Mouse (Mus musculus) liver, embryonic 12.5 days (tissue): ENCODE measurements at regions not wholly inside any gene's neighbourhood (a gene's known extent, or its start where the extent isn't known, plus 50 kb on each side); places are given as distances from the start of the nearest gene placed in this dataset.

Experiments
- ATAC-seq: fragments of 200-750 bp; cut with Nextera tagmentation; 2 replicates; pipeline ENCODE4 v1.8.0; 2017; ENCODE audit warnings: moderate number of reproducible peaks, mild to moderate bottlenecking, moderate library complexity
- H3K27ac ChIP-seq: fragments of 300-500 bp; sonication (generic); 2 replicates; pipeline ENCODE4 v1.5.1; 2016; ENCODE audit warnings: mild to moderate bottlenecking
- H3K27me3 ChIP-seq: fragments of 300-500 bp; sonication (generic); replicated peaks from 2 replicates; pipeline ENCODE4 v1.6.1; 2016; ENCODE audit warnings: mild to moderate bottlenecking, moderate library complexity
- H3K36me3 ChIP-seq: fragments of 300-500 bp; sonication (generic); 2 replicates; pipeline ENCODE4 v1.6.1; 2016; ENCODE audit warnings: mild to moderate bottlenecking, moderate library complexity
- H3K4me1 ChIP-seq: fragments of 300-500 bp; sonication (generic); 2 replicates; pipeline ENCODE4 v1.6.1; 2016
- H3K4me2 ChIP-seq: fragments of 300-500 bp; sonication (generic); 2 replicates; pipeline ENCODE4 v1.6.1; 2016; ENCODE audit warnings: mild to moderate bottlenecking, moderate library complexity
- H3K4me3 ChIP-seq: fragments of 300-500 bp; sonication (generic); 2 replicates; pipeline ENCODE4 v1.5.1; 2016; ENCODE audit warnings: mild to moderate bottlenecking, moderate library complexity
- H3K9ac ChIP-seq: fragments of 300-500 bp; sonication (generic); 2 replicates; pipeline ENCODE4 v1.6.1; 2016; ENCODE audit warnings: mild to moderate bottlenecking, moderate library complexity
- H3K9me3 ChIP-seq: fragments of 300-500 bp; sonication (generic); replicated peaks from 2 replicates; pipeline ENCODE4 v1.6.1; 2016; ENCODE audit warnings: mild to moderate bottlenecking, moderate library complexity
- whole genome bisulfite sequencing: fragments of 180-500 bp; shearing (Covaris S2); methylation state at CpG from one replicate; pipeline ENCODE4 v1.1.7; 2016; ENCODE audit not compliant: insufficient replicate concordance; 5-methylcytosine and 5-hydroxymethylcytosine counted together

DNA sequence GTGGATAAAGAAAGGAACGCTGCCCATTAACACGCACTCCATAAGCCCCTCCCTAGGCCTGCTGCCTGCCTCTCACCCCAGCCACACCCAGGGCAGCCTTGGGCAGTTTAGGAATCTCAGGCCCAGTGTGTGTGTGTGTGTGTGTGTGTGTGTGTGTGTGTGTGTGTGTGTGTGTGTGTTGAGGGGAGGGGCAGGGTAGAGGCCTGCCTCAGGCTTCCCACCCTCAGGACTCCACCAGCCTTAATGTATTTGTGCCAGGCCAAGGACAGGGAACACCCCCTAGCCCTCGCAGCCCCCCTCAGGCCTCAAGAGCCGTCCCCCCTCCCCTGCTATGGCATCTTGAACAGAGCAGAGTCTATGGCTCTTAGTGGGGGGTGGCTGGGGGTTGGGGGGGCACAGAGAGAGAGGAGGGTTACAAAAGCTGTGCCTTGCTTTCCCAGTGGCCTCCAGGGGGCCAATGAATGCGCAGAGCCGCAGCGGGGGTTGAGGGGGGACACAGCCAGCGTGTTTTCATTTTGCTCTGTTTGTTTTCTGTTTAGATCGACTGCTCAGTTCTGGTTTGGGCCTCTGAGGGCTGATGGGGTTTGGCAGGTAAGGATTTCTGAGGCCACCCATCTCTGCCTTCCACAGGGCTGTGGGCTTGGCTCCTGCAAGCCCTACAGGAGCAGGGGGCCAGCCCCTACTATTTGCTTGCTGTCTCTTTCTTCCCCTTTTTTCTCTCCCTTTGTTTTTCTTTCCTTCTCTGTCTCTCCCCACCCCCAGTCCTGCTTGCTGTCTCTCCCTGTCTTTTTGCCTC is 131.8 kb downstream of the Pja1 start:
- Histone ChIP-seq H3K9ac (no peak overlapping the region), H3K27ac (no peak overlapping the region), H3K4me2 (no peak overlapping the region), H3K4me1 (no peaks in the 10 kb centered on the region), H3K4me3 (no peak overlapping the region), H3K27me3 (peaks cover 44% of the 10 kb centered on the region), H3K36me3 (no peaks in the 10 kb centered on the region), H3K9me3 (no peaks in the 10 kb centered on the region)
- ATAC-seq, result no peak
- WGBS, result 46% methylated on average over 9 of the region's 9 CpGs

DNA sequence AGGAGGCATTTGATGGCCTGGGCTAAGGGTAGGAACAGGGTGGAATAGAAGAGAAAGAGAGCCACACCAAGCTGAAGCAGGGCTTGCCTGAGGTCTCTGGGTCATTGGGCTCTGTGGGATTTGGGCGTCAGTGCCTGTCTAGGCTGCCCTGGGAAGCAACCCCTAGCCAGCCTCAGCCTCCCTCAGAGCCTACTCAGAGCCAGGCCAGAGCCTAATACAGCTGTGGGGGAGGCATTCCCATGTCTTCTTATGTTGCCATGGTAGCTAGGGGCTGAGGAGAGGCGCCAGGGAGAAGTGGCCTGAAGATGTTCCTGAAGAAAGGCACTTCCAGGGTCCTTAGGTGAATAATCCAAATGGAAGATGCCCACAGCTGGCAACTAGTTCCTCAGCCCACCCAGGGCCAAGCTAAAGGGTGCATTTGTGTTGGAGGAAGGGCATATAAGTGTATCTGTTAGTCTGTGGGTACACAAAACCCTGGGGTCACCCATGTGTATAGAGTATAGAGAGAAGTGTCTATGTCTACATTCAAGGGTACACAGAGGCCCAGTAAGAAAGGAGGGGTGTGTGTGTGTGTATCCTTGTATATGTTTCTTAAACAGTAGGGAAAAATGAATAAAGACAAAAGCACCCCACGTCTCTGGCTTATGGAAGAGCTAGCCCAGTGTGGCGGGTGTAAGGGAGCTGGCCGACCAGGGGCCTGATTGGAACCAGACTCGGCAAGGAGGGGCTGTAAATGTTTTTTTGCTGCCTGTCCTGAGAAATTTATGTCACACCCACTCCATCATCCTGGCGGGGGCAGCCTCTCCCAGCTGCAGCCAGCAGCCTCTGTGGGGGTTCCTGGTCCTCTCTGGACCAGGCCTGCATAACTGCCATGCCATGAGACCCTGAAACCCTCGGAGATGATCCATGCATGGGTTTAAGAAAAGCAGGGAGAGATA is 134.2 kb downstream of the Pja1 start:
- Histone ChIP-seq H3K9ac (no peak overlapping the region), H3K4me2 (no peak overlapping the region), H3K4me1 (no peaks in the 10 kb centered on the region), H3K9me3 (no peaks in the 10 kb centered on the region), H3K27me3 (peaks cover 54% of the 10 kb centered on the region), H3K36me3 (no peaks in the 10 kb centered on the region), H3K4me3 (no peak overlapping the region), H3K27ac (no peak overlapping the region)
- no peak for ATAC-seq
- WGBS, result 54% methylated on average over 8 of the region's 8 CpGs

DNA sequence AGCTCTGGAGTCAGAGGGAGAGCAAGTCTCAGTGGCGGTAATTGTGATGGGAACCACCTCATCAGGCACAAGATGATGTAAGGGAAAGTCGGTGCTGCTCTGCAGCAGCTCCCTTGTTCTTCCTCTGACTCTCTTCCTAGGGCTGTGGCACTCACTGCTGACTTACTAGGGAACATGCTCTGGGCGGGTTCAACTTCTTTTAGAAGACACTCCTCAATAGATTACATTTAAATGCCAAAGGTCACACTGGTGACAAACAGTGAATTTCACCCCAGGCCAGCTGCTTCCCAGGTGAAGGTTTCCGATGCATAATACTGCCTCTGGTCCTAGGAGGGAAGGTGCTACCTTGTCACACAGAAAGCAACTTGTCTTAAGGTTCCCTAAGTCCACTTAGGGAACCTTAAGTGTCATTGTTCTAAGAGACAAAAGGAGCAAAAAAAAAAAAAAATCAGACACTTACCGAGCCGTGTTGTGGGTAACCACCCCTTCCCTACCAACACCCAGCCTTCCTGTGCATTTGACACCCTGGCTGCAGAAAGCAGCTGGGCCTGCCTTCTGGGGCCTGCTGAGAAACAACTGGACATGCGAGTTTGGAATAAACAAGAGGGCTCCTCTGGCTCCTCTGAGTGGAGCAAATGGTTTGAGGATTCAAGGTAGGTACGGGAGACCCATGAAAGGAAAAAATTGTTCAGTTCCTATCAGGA is 135.0 kb downstream of the Pja1 start:
- H3K36me3 ChIP-seq, result no peaks in the 10 kb centered on the region
- no peak overlapping the region for H3K4me2 ChIP-seq
- H3K4me1 ChIP-seq, result no peaks in the 10 kb centered on the region
- H3K27me3 ChIP-seq, result peaks cover 59% of the 10 kb centered on the region
- WGBS, result 41% methylated on average over 8 of the region's 8 CpGs
- no peak for ATAC-seq
- no peak overlapping the region for H3K9ac ChIP-seq
- no peak overlapping the region for H3K4me3 ChIP-seq
- H3K27ac ChIP-seq, result no peak overlapping the region
- no peaks in the 10 kb centered on the region for H3K9me3 ChIP-seq

DNA sequence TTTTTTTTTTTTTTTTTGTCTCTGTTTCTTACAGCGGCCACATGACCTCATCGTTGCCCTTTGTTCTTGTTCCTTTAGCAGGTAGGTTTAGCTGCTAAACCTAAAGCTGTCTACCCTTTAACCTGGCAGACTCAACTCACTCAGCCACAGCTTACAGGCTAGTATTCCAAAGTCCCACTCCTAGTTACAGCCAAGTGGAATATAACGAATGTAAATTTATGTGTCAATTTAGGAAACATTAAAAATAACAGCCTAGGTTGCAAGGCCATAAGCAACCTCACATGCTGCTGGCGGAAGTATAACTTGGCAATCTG is 138.7 kb downstream of the Pja1 start:
- Histone ChIP-seq H3K9ac (no peak overlapping the region), H3K27me3 (peaks cover 66% of the 10 kb centered on the region; the same call in 1 of the 2 replicates), H3K36me3 (no peaks in the 10 kb centered on the region), H3K9me3 (no peaks in the 10 kb centered on the region), H3K27ac (no peak overlapping the region), H3K4me1 (no peaks in the 10 kb centered on the region), H3K4me3 (no peak overlapping the region), H3K4me2 (no peak overlapping the region)
- ATAC-seq, result no peak
- WGBS, result 63% methylated on average over 4 of the region's 4 CpGs

DNA sequence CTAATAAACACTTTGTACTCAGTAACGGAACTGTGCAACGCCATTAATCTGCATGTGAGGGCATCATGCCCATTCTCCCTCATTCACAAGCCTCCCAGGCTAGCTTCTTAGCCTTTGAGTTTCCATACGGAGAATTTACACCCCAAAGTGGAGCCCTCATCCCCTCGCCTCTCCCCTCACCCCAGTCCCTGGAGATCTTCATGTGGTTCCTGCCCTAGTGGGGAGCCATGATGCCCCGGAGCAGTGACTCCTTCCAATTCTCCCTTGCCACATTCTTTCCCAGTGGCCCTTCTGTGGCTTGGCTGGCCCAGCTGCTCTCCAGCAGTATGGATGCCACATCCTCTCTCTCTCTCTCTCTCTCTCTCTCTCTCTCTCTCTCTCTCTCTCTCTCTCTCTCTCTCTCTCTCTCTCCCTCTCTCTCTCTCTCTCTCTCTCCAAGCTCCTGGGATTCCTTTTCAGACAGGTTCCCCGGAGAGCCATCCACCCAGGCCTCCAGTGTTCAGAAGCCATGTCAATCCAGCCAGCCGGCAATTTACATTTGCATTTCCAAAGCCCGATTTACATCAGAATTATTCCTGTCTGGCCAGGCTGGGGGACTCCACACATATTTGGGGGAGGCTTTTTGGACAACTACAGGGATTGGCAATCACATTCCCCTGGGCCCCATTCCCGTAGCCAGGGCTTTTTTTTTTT is 139.2 kb downstream of the Pja1 start:
- no peak overlapping the region for H3K9ac ChIP-seq
- no peaks in the 10 kb centered on the region for H3K36me3 ChIP-seq
- 52% methylated on average over 9 of the region's 9 CpGs for WGBS
- H3K27me3 ChIP-seq, result peaks cover 68% of the 10 kb centered on the region; the same call in 1 of the 2 replicates
- no peak overlapping the region for H3K4me2 ChIP-seq
- no peaks in the 10 kb centered on the region for H3K4me1 ChIP-seq
- ATAC-seq, result no peak
- H3K27ac ChIP-seq, result no peak overlapping the region
- H3K9me3 ChIP-seq, result no peaks in the 10 kb centered on the region
- no peak overlapping the region for H3K4me3 ChIP-seq

DNA sequence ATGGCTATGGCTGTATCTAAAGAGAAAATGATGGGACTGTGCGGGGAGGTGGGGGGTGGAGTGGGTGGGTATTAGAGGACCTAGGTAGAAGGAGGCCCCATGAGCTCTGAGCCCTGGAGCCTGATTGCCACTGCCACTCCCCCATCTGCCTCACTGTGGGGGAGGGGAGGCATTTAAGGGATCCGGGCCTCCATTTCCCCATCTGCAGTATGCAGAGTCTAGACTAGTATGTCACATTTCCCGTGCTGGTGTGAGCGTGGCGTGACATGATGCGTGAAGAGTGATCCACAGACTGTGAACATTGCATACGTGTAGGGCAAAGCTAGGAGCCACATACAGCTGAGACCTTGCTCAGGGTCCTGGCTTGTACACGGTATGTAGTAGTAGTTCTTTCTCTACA is 140.7 kb downstream of the Pja1 start:
- no peak overlapping the region for H3K4me2 ChIP-seq
- H3K4me3 ChIP-seq, result no peak overlapping the region
- H3K9ac ChIP-seq, result no peak overlapping the region
- 86% methylated on average over 8 of the region's 8 CpGs for WGBS
- H3K27me3 ChIP-seq, result peaks cover 67% of the 10 kb centered on the region
- no peaks in the 10 kb centered on the region for H3K9me3 ChIP-seq
- no peaks in the 10 kb centered on the region for H3K4me1 ChIP-seq
- H3K36me3 ChIP-seq, result no peaks in the 10 kb centered on the region
- H3K27ac ChIP-seq, result no peak overlapping the region
- ATAC-seq, result no peak

DNA sequence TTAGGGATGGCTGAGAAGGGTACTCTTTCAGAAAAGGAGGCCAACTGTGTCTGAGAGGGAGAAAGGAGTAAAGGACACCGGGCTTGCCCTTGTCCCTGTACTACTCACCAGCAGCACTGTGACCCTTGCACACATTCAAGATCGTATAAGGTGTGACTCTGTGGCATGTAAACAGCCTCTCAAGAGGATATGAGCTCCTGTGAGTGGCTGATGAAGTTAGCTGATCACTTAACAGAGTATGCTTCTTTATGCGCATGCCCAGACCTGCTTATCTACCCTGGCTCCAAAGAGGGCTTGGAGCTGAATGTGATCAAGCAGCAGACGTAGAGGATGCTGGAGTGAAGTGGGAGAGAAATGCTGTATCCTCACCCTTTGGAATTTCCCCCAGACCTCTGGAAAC is 142.5 kb downstream of the Pja1 start:
- H3K4me3 ChIP-seq, result no peak overlapping the region
- H3K27ac ChIP-seq, result no peak overlapping the region
- H3K36me3 ChIP-seq, result no peaks in the 10 kb centered on the region
- no peaks in the 10 kb centered on the region for H3K9me3 ChIP-seq
- no peak for ATAC-seq
- no peaks in the 10 kb centered on the region for H3K4me1 ChIP-seq
- H3K27me3 ChIP-seq, result peaks cover 66% of the 10 kb centered on the region
- no peak overlapping the region for H3K4me2 ChIP-seq
- WGBS, result 53% methylated on average over 4 of the region's 4 CpGs
- no peak overlapping the region for H3K9ac ChIP-seq

DNA sequence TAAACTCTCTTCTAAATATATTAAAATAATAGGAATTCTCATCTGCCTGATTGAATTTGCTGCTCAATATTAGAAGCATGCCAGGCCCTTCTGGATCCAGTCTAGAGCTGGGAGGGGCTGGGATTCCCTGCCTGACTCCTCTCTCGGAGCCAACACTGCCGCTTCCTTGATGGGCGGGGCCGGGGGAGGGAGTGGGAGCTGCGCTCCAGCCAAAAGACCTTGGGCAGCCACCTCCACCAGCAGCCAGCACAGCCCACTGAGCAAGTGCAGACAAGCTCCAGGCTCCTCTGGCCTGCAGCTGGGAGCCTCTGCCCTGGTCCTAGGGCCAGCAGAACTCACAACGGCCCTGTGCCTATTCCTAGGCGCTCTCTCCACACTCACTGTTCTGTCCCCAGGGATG is 144.9 kb downstream of the Pja1 start:
- ATAC-seq, result no peak
- H3K9ac ChIP-seq, result no peak overlapping the region
- H3K36me3 ChIP-seq, result no peaks in the 10 kb centered on the region
- no peaks in the 10 kb centered on the region for H3K4me1 ChIP-seq
- no peak overlapping the region for H3K4me3 ChIP-seq
- H3K4me2 ChIP-seq, result no peak overlapping the region
- H3K9me3 ChIP-seq, result no peaks in the 10 kb centered on the region
- no peak overlapping the region for H3K27ac ChIP-seq
- WGBS, result 45% methylated on average over 7 of the region's 7 CpGs
- H3K27me3 ChIP-seq, result peaks cover 66% of the 10 kb centered on the region

DNA sequence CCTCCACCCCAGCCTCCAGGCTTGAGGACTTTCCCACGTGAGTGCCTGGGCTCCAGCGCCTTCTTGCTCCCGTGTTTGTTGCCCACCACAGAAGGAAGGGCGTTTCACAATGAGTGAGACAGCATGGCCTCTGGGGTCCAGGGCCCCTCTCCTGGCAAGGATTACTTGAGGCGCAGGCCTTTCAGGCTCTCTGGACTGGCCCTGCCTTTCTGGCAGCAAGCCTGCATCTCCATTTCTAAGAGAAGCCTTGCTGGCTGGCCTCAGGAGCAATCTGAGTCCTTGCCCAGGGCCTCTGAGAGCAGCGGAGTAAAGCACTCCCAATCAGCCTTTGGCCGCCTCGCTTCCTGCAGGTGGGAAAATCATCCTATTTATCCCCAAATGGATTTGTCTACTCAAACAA is 145.6 kb downstream of the Pja1 start:
- Histone ChIP-seq H3K9ac (no peak overlapping the region), H3K27ac (no peak overlapping the region), H3K4me2 (no peak overlapping the region), H3K4me3 (no peak overlapping the region), H3K36me3 (no peaks in the 10 kb centered on the region), H3K9me3 (no peaks in the 10 kb centered on the region), H3K4me1 (no peaks in the 10 kb centered on the region), H3K27me3 (peaks cover 63% of the 10 kb centered on the region)
- 58% methylated on average over 8 of the region's 8 CpGs for WGBS
- ATAC-seq, result no peak

DNA sequence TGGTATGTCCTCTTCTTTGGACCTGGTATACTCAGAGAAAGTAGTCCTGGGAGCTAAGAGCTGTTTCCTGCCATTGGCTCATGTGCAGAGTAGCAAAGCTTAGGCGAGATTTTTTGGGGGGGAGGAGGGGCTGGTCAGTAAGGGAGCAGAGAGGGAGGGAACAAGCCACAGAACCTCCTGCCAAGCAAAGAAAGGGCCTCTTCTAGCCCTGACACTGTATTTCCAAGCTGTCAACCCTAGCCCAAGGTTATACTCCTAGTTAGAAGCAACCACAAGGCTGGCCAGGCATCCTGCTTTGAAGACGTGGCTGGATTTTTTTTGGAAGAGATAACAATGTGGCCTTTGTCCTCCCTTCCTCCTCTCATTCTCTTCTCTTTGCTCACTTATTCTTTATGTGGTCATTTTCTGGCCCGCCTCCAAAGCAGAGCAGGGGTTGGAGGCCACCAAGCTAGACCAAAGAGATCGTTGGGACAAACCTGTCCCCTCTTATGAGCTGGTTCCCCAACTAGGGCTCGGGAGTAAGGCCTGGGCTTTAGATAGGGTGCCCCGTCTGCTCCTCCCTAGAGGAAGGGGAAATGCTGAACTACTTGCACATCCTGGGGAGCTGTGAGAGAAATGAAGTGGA is 146.4 kb downstream of the Pja1 start:
- Histone ChIP-seq H3K36me3 (no peaks in the 10 kb centered on the region), H3K4me3 (no peak overlapping the region), H3K27me3 (peaks cover 60% of the 10 kb centered on the region), H3K9me3 (no peaks in the 10 kb centered on the region), H3K27ac (no peak overlapping the region), H3K9ac (no peak overlapping the region), H3K4me2 (no peak overlapping the region), H3K4me1 (no peaks in the 10 kb centered on the region)
- ATAC-seq, result no peak
- 37% methylated on average over 6 of the region's 6 CpGs for WGBS

DNA sequence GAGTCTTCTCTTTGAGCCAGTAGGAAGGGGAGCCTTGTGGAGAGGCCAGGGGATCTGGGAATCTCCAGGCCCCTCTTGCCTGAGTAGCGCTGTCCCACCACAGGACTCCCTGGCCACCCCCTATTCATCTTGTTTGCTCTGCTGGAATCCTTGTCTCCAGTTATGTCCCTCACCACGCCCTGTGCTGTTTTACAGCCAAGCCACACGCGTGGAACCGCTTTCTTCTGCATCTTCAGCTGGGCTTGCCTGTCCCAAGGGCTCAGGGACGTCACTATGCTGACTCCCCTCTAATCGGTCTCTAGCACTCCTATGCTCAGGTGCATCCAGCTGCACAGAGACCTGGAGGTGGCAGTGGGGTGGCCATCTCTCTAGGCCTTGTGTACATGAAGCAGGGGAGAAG is 151.3 kb downstream of the Pja1 start:
- Histone ChIP-seq H3K9ac (no peak overlapping the region), H3K4me2 (no peak overlapping the region), H3K36me3 (no peaks in the 10 kb centered on the region), H3K4me1 (no peaks in the 10 kb centered on the region), H3K27me3 (peaks cover 40% of the 10 kb centered on the region), H3K27ac (no peak overlapping the region), H3K4me3 (no peak overlapping the region), H3K9me3 (no peaks in the 10 kb centered on the region)
- no peak for ATAC-seq
- 66% methylated on average over 7 of the region's 7 CpGs for whole genome bisulfite sequencing
